Mouse (Mus musculus) CH12.LX (cell line): ENCODE measurements around the gene Rest.

Source experiments
- CHD2 ChIP-seq: IDR thresholded peaks from 2 replicates; pipeline ENCODE4 v1.6.1; 2011; ENCODE audit warnings: low read length, improper control_type of control experiment
- CTCF ChIP-seq, 2 experiments: IDR thresholded peaks in 1 of 2; conservative IDR thresholded peaks in 1 of 2; 2 replicates each; pipeline ENCODE4 v1.5.1; 2011 to 2012; ENCODE audit warnings: low read depth in 2 of 2, low read length in 2 of 2, improper control_type of control experiment in 1 of 2, inconsistent platforms in 1 of 2, mild to moderate bottlenecking in 1 of 2, moderate library complexity in 1 of 2
- E2F4 ChIP-seq: IDR thresholded peaks from 2 replicates; pipeline ENCODE4 v1.6.1; 2011; ENCODE audit warnings: low read depth, low read length, improper control_type of control experiment; ENCODE audit not compliant: insufficient replicate concordance
- EP300 ChIP-seq: IDR thresholded peaks from 2 replicates; pipeline ENCODE4 v1.6.1; 2011; ENCODE audit warnings: low read length, improper control_type of control experiment
- JUN ChIP-seq: IDR thresholded peaks from 2 replicates; pipeline ENCODE4 v1.6.1; 2011; ENCODE audit warnings: low read depth, mild to moderate bottlenecking, low read length, improper control_type of control experiment, moderate library complexity; ENCODE audit not compliant: insufficient read depth
- KAT2A ChIP-seq: IDR thresholded peaks from 2 replicates; pipeline ENCODE4 v1.6.1; 2012; ENCODE audit warnings: low read length, improper control_type of control experiment, inconsistent platforms; ENCODE audit not compliant: insufficient replicate concordance
- MAFK ChIP-seq: IDR thresholded peaks from 2 replicates; pipeline ENCODE4 v1.6.1; 2011; ENCODE audit warnings: low read length, improper control_type of control experiment; ENCODE audit not compliant: insufficient replicate concordance
- MAZ ChIP-seq: IDR thresholded peaks from 2 replicates; pipeline ENCODE4 v1.6.1; 2012; ENCODE audit warnings: low read depth, mild to moderate bottlenecking, inconsistent platforms, low read length, improper control_type of control experiment, moderate library complexity
- MYC ChIP-seq: IDR thresholded peaks from 2 replicates; pipeline ENCODE4 v1.6.1; 2011; ENCODE audit warnings: low read depth, mild to moderate bottlenecking, improper control_type of control experiment, low read length
- POLR2A ChIP-seq: IDR thresholded peaks from 2 replicates; pipeline ENCODE4 v1.6.1; 2011; ENCODE audit warnings: low read depth, mild to moderate bottlenecking, improper control_type of control experiment, low read length
- TCF12 ChIP-seq: IDR thresholded peaks from 2 replicates; pipeline ENCODE4 v1.6.1; 2014; ENCODE audit warnings: low read depth, mild to moderate bottlenecking, inconsistent platforms, low read length, improper control_type of control experiment
- UBTF ChIP-seq: IDR thresholded peaks from 2 replicates; pipeline ENCODE4 v1.6.1; 2012; ENCODE audit warnings: low read depth, mild to moderate bottlenecking, inconsistent platforms, low read length, improper control_type of control experiment, moderate library complexity
- ZMIZ1 ChIP-seq: IDR thresholded peaks from 2 replicates; pipeline ENCODE4 v1.6.1; 2012; ENCODE audit warnings: low read depth, mild to moderate bottlenecking, inconsistent platforms, low read length, improper control_type of control experiment
- ZNF384 ChIP-seq: IDR thresholded peaks from 2 replicates; pipeline ENCODE4 v1.6.1; 2012; ENCODE audit warnings: low read depth, low read length, improper control_type of control experiment, inconsistent platforms

- TF ChIP-seq POLR2A (no peak), CTCF (conservative IDR thresholded peaks at IDR 0.05 in 1 of 2, IDR thresholded peaks at IDR 0.05 in 1 of 2; ENCODE audit: low read depth in 2 of 2, low read length in 2 of 2) (0 out of 4 replicates have a peak, but pooled peaks of 1 of the 2 experiments have one; percentile 22), MAZ (0 out of 2 replicates have a peak, but pooled peaks have one; percentile 23), CHD2 (no peak), E2F4 (no peak), ZNF384 (no peak), UBTF (peak; percentile 82; the same call in 1 of the 2 replicates), MAFK (no peak), EP300 (no peak), KAT2A (no peak), ZMIZ1 (no peak), MYC (no peak), TCF12 (0 out of 2 replicates have a peak, but pooled peaks have one; percentile 35), JUN (no peak)
Measured at GRCm38 (mm10) chr5:77265671-77266065, 377 bp downstream of the Rest start.
